Mouse (Mus musculus) lung, adult 2 months (tissue): ENCODE data around the gene Agpat4.

Source experiments
- CTCF ChIP-seq: fragments of 200-500 bp; IDR thresholded peaks from 2 replicates; pipeline ENCODE4 v1.5.1; 2011; ENCODE audit warnings: mild to moderate bottlenecking, low read length, control low read depth; ENCODE audit not compliant: insufficient read depth
- POLR2A ChIP-seq: fragments of 200-500 bp; IDR thresholded peaks from 2 replicates; pipeline ENCODE4 v1.6.1; 2011; ENCODE audit warnings: low read depth, mild to moderate bottlenecking, control low read depth, low read length, borderline replicate concordance; ENCODE audit errors: extremely low read depth

GRCm38 (mm10) chr17:12118131-12118530 is 373 bp upstream of the Agpat4 start:
- TF ChIP-seq CTCF (no peak), POLR2A (no peak)
